8 mouse cellular contexts compared by ENCODE assay signal in genomic region chr10:83995913-83996312, GRCm38 (mm10).
A peak's percentile ranks its signal among the peaks of the same experiment; 100 is the strongest.
DNase-seq lines count a peak whose midpoint lies in the region; ATAC-seq and TF ChIP-seq lines count a peak whose summit lies in the region.
"Had no signal": no experiment of that assay in that cellular context is flagged by ENCODE, and none has a peak within 500 bp of the region (broad histone marks: within the 10 kb centered on the region; RNA-seq: fewer than 3 reads in every experiment).

No protein-coding gene starts in this region.

- peak; percentile 72 for ATAC-seq in lung, embryonic 15.5 days (ENCODE audit: borderline replicate concordance, extremely low read depth, low FRiP score, low TSS enrichment)

- no peak overlapping the region for H3K4me2 ChIP-seq in lung, embryonic 15.5 days
- H3K4me2 ChIP-seq: liver, embryonic 15.5 days had no signal

- no peaks in the 10 kb centered on the region for H3K36me3 ChIP-seq in lung, embryonic 15.5 days
- H3K36me3 ChIP-seq: liver, embryonic 15.5 days had no signal

- no peaks in the 10 kb centered on the region for H3K27me3 ChIP-seq in lung, embryonic 15.5 days
- H3K27me3 ChIP-seq: liver, embryonic 15.5 days had no signal

- WGBS in lung, embryonic 15.5 days: 35% methylated on average over 4 of the region's 4 CpGs

- no peaks in the 10 kb centered on the region for H3K9me3 ChIP-seq in lung, embryonic 15.5 days
- H3K9me3 ChIP-seq: liver, embryonic 15.5 days had no signal

- TF ChIP-seq CTCF in embryonic fibroblast, embryonic 13.5 days (IDR thresholded peaks at IDR 0.05; ENCODE audit: borderline replicate concordance, insufficient read depth, low read length): no peak
- TF ChIP-seq CTCF in layer of hippocampus, adult 2 months (conservative IDR thresholded peaks at IDR 0.05): no peak

- H3K4me3 ChIP-seq in embryonic fibroblast, embryonic 13.5 days (ENCODE audit: insufficient read depth, low read length): no peak overlapping the region
- H3K4me3 ChIP-seq in lung, embryonic 15.5 days: no peak overlapping the region
- no peak overlapping the region for H3K4me3 ChIP-seq in layer of hippocampus, adult 2 months
- H3K4me3 ChIP-seq: liver, embryonic 15.5 days had no signal

- peak; percentile 73 for DNase-seq in adrenal gland, adult 2 months
- DNase-seq in heart, postnatal 36 days: peak; percentile 68 to 77
- no peak for DNase-seq in spleen, postnatal 10 days (ENCODE audit: low spot score in 2 of 2)
- no peak for DNase-seq in right cerebral cortex, postnatal 4 days
- DNase-seq in layer of hippocampus, adult 2 months (ENCODE audit: low spot score in 2 of 2): no peak

- H3K4me1 ChIP-seq in embryonic fibroblast, embryonic 13.5 days (ENCODE audit: control insufficient read depth, insufficient read depth, low read length): peaks cover 16% of the 10 kb centered on the region
- H3K4me1 ChIP-seq in lung, embryonic 15.5 days: peaks cover 19% of the 10 kb centered on the region

- H3K27ac ChIP-seq in embryonic fibroblast, embryonic 13.5 days (ENCODE audit: insufficient read depth, low read length): peak overlapping the region; percentile 99
- peak overlapping the region; percentile 19; the same call in 1 of the 2 replicates for H3K27ac ChIP-seq in lung, embryonic 15.5 days
- H3K27ac ChIP-seq in layer of hippocampus, adult 2 months: no peak overlapping the region
- H3K27ac ChIP-seq: liver, embryonic 15.5 days had no signal

- intact Hi-C loops in heart, postnatal 36 days (cut with DNase I): loop anchor here (2.0 kb wide), 3 partner anchors 59 to 125 kb away; no protein-coding TSS in a partner anchor

- no peak for TF ChIP-seq POLR2A in embryonic fibroblast, embryonic 13.5 days (IDR thresholded peaks at IDR 0.05; ENCODE audit: low read depth, low read length)

- H3K9ac ChIP-seq in lung, embryonic 15.5 days: no peak overlapping the region
- H3K9ac ChIP-seq: liver, embryonic 15.5 days had no signal

Comparison
In these comparisons a context has a peak if more than half of its experiments do, and no peak if none do; other contexts are left out.
1. DNase-seq: peak in adrenal gland, adult 2 months (single experiment) and heart, postnatal 36 days (2 of 2); none in spleen, postnatal 10 days (0 of 2), right cerebral cortex, postnatal 4 days (single experiment) and layer of hippocampus, adult 2 months (0 of 2).